Mouse (Mus musculus): ENCODE results near the gene Pold2. TPM values are rescaled to one million over a fixed set of nuclear protein-coding genes. Genes with fewer than 3 reads are reported as not detected.

Pold2 gene
- polyA plus RNA-seq (2011; ENCODE audit: insufficient read depth, insufficient read length, low read depth, missing spikeins), result 127 and 175 TPM in 2 replicates

- Histone ChIP-seq H3K9me3 (replicated peaks; ENCODE audit: control insufficient read depth, insufficient read depth, low read length, poor library complexity, severe bottlenecking) (no peaks in the 10 kb centered on the region), H3K4me1 (ENCODE audit: control insufficient read depth, insufficient read depth, low read length) (no peaks in the 10 kb centered on the region), H3K4me3 (ENCODE audit: low read depth, low read length) (peak within 1 kb of the TSS; percentile 84), H3K27ac (ENCODE audit: insufficient read depth, low read length) (peak within 1 kb of the TSS; percentile 49; the same call in 1 of the 2 replicates), H3K27me3 (ENCODE audit: control insufficient read depth, insufficient read depth, low read length, poor library complexity, severe bottlenecking) (no peaks in the 10 kb centered on the region), H3K36me3 (ENCODE audit: control insufficient read depth, insufficient read depth, low read length, poor library complexity, severe bottlenecking) (peaks cover 17% of the 10 kb centered on the region), H3K9ac (ENCODE audit: low read depth, poor library complexity, severe bottlenecking) (peak within 1 kb of the TSS; percentile 77)
- no peak for TF ChIP-seq CTCF (IDR thresholded peaks at IDR 0.05; ENCODE audit: low read depth, low read length)
- TF ChIP-seq EP300 (IDR thresholded peaks at IDR 0.05; ENCODE audit: insufficient read depth, low read depth, low read length), result 0 out of 2 replicates have a peak, but pooled peaks have one; percentile 3
- peak; percentile 97 for TF ChIP-seq POLR2A (IDR thresholded peaks at IDR 0.05; ENCODE audit: insufficient read depth, low read length)
Observed at GRCm38 (mm10) chr11:5877921-5878526, at the start of gene Pold2. Gene Pold2, minus strand, starts transcription at chr11:5878292.

- Histone ChIP-seq H3K27me3 (ENCODE audit: control insufficient read depth, insufficient read depth, low read length, poor library complexity, severe bottlenecking) (no peaks in the 10 kb centered on the region), H3K9me3 (replicated peaks; ENCODE audit: control insufficient read depth, insufficient read depth, low read length, poor library complexity, severe bottlenecking) (peaks cover 8% of the 10 kb centered on the region; the same call in 1 of the 2 replicates), H3K4me1 (ENCODE audit: control insufficient read depth, insufficient read depth, low read length) (no peaks in the 10 kb centered on the region), H3K27ac (ENCODE audit: insufficient read depth, low read length) (no peak overlapping the region), H3K36me3 (ENCODE audit: control insufficient read depth, insufficient read depth, low read length, poor library complexity, severe bottlenecking) (no peaks in the 10 kb centered on the region), H3K9ac (ENCODE audit: low read depth, poor library complexity, severe bottlenecking) (no peak overlapping the region), H3K4me3 (ENCODE audit: low read depth, low read length) (no peak overlapping the region)
- TF ChIP-seq POLR2A (IDR thresholded peaks at IDR 0.05; ENCODE audit: insufficient read depth, low read length) (no peak), EP300 (IDR thresholded peaks at IDR 0.05; ENCODE audit: insufficient read depth, low read depth, low read length) (no peak), CTCF (IDR thresholded peaks at IDR 0.05; ENCODE audit: low read depth, low read length) (no peak)
Observed at GRCm38 (mm10) chr11:5926696-5927220, 48.7 kb upstream of the Pold2 start.

GRCm38 (mm10) chr11:5924699-5925098 lies 46.6 kb upstream of the Pold2 start:
- H3K9me3 ChIP-seq (replicated peaks; ENCODE audit: control insufficient read depth, insufficient read depth, low read length, poor library complexity, severe bottlenecking), result no peaks in the 10 kb centered on the region; the same call in 1 of the 2 replicates
- no peak overlapping the region for H3K27ac ChIP-seq (ENCODE audit: insufficient read depth, low read length)
- H3K9ac ChIP-seq (ENCODE audit: low read depth, poor library complexity, severe bottlenecking), result no peak overlapping the region
- no peaks in the 10 kb centered on the region for H3K27me3 ChIP-seq (ENCODE audit: control insufficient read depth, insufficient read depth, low read length, poor library complexity, severe bottlenecking)
- TF ChIP-seq CTCF (IDR thresholded peaks at IDR 0.05; ENCODE audit: low read depth, low read length) (no peak), POLR2A (IDR thresholded peaks at IDR 0.05; ENCODE audit: insufficient read depth, low read length) (no peak), EP300 (IDR thresholded peaks at IDR 0.05; ENCODE audit: insufficient read depth, low read depth, low read length) (no peak)
- no peak overlapping the region for H3K4me3 ChIP-seq (ENCODE audit: low read depth, low read length)
- no peaks in the 10 kb centered on the region for H3K4me1 ChIP-seq (ENCODE audit: control insufficient read depth, insufficient read depth, low read length)
- H3K36me3 ChIP-seq (ENCODE audit: control insufficient read depth, insufficient read depth, low read length, poor library complexity, severe bottlenecking), result no peaks in the 10 kb centered on the region

GRCm38 (mm10) chr11:5920323-5920960 lies 42.4 kb upstream of the Pold2 start:
- Histone ChIP-seq H3K4me3 (ENCODE audit: low read depth, low read length) (0 out of 2 replicates have a peak overlapping the region, but pooled peaks have one; percentile 15), H3K9me3 (replicated peaks; ENCODE audit: control insufficient read depth, insufficient read depth, low read length, poor library complexity, severe bottlenecking) (no peaks in the 10 kb centered on the region), H3K36me3 (ENCODE audit: control insufficient read depth, insufficient read depth, low read length, poor library complexity, severe bottlenecking) (no peaks in the 10 kb centered on the region), H3K4me1 (ENCODE audit: control insufficient read depth, insufficient read depth, low read length) (no peaks in the 10 kb centered on the region), H3K9ac (ENCODE audit: low read depth, poor library complexity, severe bottlenecking) (no peak overlapping the region), H3K27ac (ENCODE audit: insufficient read depth, low read length) (no peak overlapping the region), H3K27me3 (ENCODE audit: control insufficient read depth, insufficient read depth, low read length, poor library complexity, severe bottlenecking) (no peaks in the 10 kb centered on the region)
- TF ChIP-seq EP300 (IDR thresholded peaks at IDR 0.05; ENCODE audit: insufficient read depth, low read depth, low read length), result no peak
- TF ChIP-seq POLR2A (IDR thresholded peaks at IDR 0.05; ENCODE audit: insufficient read depth, low read length), result no peak
- no peak for TF ChIP-seq CTCF (IDR thresholded peaks at IDR 0.05; ENCODE audit: low read depth, low read length)

GRCm38 (mm10) chr11:5919606-5920005 lies 41.5 kb upstream of the Pold2 start:
- Histone ChIP-seq H3K27ac (ENCODE audit: insufficient read depth, low read length) (no peak overlapping the region), H3K9ac (ENCODE audit: low read depth, poor library complexity, severe bottlenecking) (no peak overlapping the region), H3K4me1 (ENCODE audit: control insufficient read depth, insufficient read depth, low read length) (no peaks in the 10 kb centered on the region), H3K27me3 (ENCODE audit: control insufficient read depth, insufficient read depth, low read length, poor library complexity, severe bottlenecking) (no peaks in the 10 kb centered on the region), H3K4me3 (ENCODE audit: low read depth, low read length) (no peak overlapping the region), H3K36me3 (ENCODE audit: control insufficient read depth, insufficient read depth, low read length, poor library complexity, severe bottlenecking) (no peaks in the 10 kb centered on the region), H3K9me3 (replicated peaks; ENCODE audit: control insufficient read depth, insufficient read depth, low read length, poor library complexity, severe bottlenecking) (no peaks in the 10 kb centered on the region)
- TF ChIP-seq CTCF (IDR thresholded peaks at IDR 0.05; ENCODE audit: low read depth, low read length) (no peak), POLR2A (IDR thresholded peaks at IDR 0.05; ENCODE audit: insufficient read depth, low read length) (no peak), EP300 (IDR thresholded peaks at IDR 0.05; ENCODE audit: insufficient read depth, low read depth, low read length) (no peak)

GRCm38 (mm10) chr11:5918111-5918510 lies 40.0 kb upstream of the Pold2 start:
- no peak for TF ChIP-seq CTCF (IDR thresholded peaks at IDR 0.05; ENCODE audit: low read depth, low read length)
- no peak for TF ChIP-seq EP300 (IDR thresholded peaks at IDR 0.05; ENCODE audit: insufficient read depth, low read depth, low read length)
- no peak for TF ChIP-seq POLR2A (IDR thresholded peaks at IDR 0.05; ENCODE audit: insufficient read depth, low read length)
- H3K27ac ChIP-seq (ENCODE audit: insufficient read depth, low read length), result no peak overlapping the region
- no peaks in the 10 kb centered on the region for H3K36me3 ChIP-seq (ENCODE audit: control insufficient read depth, insufficient read depth, low read length, poor library complexity, severe bottlenecking)
- H3K9ac ChIP-seq (ENCODE audit: low read depth, poor library complexity, severe bottlenecking), result no peak overlapping the region
- no peak overlapping the region for H3K4me3 ChIP-seq (ENCODE audit: low read depth, low read length)
- no peaks in the 10 kb centered on the region for H3K9me3 ChIP-seq (replicated peaks; ENCODE audit: control insufficient read depth, insufficient read depth, low read length, poor library complexity, severe bottlenecking)
- no peaks in the 10 kb centered on the region for H3K27me3 ChIP-seq (ENCODE audit: control insufficient read depth, insufficient read depth, low read length, poor library complexity, severe bottlenecking)
- no peaks in the 10 kb centered on the region for H3K4me1 ChIP-seq (ENCODE audit: control insufficient read depth, insufficient read depth, low read length)

All from ES-Bruce4 (cell line).